Mouse (Mus musculus) embryo, embryonic 11 days (tissue): ENCODE results near the gene Rnf24.
"Not testable (repeated sequence)": the region's sequence is repeated elsewhere in the genome, so short reads cannot be mapped to it uniquely, and the experiment has no call there.

Experiments used
- DNase-seq: peaks from one replicate; pipeline ENCODE4 v3.0.0-alpha.2; 2015

Gene Rnf24

GRCm38 (mm10) chr2:131330548-131330947 lies 22.1 kb downstream of the Rnf24 start:
- DNase-seq, result no peak

- DNase-seq, result no peak
These were observed 23.7 kb downstream of the Rnf24 start for GRCm38 (mm10) chr2:131328981-131329380.

GRCm38 (mm10) chr2:131326044-131326443 lies 26.6 kb downstream of the Rnf24 start:
- DNase-seq, result no peak

- DNase-seq, result no peak
These were observed 29.0 kb downstream of the Rnf24 start for GRCm38 (mm10) chr2:131323675-131324074.

DNA sequence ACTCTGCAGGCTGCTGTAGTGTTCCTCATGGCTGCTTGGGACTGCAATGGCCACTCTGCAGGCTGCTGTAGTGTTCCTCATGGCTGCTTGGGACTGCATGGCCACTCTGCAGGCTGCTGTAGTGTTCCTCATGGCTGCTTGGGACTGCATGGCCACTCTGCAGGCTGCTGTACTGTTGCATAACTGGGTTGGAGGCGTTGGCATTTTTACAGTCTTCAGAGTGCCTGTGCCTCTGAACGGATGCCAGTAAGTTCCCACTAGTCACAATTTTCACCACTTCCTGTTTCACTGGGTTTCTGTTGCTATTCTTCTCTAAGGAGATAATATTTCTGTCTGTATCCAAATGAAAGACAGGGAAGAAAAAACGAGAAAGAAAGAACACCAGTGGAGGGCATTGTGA lies 31.5 kb downstream of the Rnf24 start:
- DNase-seq, result not testable (repeated sequence)

DNA sequence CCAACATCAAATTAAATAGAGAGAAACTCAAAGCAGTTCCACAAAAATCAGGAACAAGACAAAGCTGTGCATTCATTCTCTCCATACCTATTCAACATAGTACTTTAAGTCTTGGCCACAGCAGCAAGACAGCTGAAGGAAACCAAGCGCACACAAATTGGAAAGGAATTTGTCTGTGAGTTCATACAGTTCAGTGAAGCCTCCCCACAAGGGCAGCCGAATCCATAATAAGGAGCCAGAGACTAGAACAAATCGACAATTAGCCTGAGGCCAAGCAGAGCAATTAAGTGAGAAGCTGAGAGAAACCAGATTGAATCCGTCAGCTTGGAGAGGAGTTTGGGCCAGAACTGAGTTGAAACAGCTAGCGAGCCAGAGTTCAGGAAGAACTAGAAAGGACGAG lies 33.3 kb downstream of the Rnf24 start:
- no peak for DNase-seq

GRCm38 (mm10) chr2:131316167-131316566 lies 36.5 kb downstream of the Rnf24 start:
- no peak for DNase-seq

DNA sequence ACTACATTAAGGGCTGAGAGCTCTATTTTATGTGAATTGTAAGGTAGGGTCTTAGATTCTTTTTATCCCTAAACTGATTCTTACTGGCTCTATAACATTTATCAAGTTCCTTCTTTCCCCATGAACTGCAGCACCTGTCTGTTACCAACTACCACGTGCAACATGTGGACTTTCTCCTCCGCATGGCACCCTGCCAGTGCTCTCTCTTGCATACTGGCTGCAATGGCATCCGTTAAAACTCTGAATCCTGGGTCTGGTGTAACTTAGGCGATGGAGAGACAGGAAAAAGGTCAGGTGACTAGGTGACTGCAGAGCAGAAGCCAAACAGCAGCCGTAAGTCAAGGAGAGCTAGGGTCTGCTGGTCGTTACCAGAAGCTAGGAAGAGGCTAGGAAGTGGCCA lies 43.4 kb downstream of the Rnf24 start:
- DNase-seq, result no peak

DNA sequence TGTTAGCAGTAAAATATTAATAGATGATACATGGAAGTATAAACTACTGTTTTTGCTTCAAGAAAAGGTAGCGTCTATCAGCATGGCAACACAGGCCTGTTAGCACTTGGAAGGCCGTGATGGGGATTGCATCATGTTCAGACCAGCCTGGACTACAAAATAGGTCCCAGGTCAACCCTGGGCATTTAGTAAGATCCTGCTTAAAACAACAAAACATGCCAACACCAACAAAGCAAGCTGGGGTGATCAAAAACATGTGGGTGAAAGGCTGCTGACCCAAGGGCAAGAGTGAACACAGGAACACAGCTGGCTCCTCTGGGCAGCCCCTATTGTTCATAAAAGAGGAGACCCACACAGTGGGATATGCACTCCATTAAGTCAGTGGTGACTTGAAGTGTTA lies 44.9 kb downstream of the Rnf24 start:
- no peak for DNase-seq

- no peak for DNase-seq
These were observed 45.3 kb downstream of the Rnf24 start for GRCm38 (mm10) chr2:131307391-131307790.

DNA sequence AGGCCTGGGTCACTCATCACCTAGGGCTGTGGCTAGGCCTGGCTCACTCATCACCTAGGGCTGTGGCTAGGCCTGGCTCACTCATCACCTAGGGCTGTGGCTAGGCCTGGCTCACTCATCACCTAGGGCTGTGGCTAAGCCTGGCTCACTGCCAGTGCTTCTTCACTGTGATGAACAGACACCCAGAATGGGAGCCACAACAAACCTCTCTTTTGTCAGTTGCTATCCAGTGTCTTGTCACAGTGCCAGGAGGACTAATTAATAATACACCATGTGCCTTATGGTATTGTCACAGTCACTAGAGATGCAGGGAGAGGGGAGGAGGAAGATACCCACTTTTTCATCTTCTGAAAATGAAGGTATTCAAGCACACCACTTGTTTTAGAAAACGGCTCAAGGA lies 47.5 kb downstream of the Rnf24 start:
- not testable (repeated sequence) for DNase-seq

- no peak for DNase-seq
These were observed 48.2 kb downstream of the Rnf24 start for GRCm38 (mm10) chr2:131304497-131304896.

GRCm38 (mm10) chr2:131301635-131302034 lies 51.1 kb downstream of the Rnf24 start:
- DNase-seq, result no peak

GRCm38 (mm10) chr2:131300485-131300884 lies 52.2 kb downstream of the Rnf24 start:
- DNase-seq, result no peak

DNA sequence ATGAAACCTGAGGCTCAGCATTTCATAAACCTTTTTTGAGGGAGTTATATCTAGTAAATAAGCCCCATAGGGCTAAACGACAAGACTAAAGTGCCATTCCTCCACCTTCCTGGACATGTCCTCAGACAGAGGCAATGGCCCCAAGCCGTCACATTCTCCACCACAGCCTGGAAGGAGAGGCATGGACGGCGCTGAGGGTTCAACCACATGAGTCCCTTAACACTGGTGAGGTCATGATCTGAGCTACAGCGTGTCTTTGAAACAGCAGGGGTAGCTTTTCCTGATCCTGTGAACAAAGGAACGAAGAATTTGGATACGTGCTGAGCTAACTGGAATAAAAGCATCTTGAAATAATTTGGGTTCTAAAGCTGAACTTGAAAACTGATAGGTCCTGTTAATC lies 54.0 kb downstream of the Rnf24 start:
- DNase-seq, result not testable (repeated sequence)

GRCm38 (mm10) chr2:131296746-131297261 lies 55.9 kb downstream of the Rnf24 start:
- no peak for DNase-seq

DNA sequence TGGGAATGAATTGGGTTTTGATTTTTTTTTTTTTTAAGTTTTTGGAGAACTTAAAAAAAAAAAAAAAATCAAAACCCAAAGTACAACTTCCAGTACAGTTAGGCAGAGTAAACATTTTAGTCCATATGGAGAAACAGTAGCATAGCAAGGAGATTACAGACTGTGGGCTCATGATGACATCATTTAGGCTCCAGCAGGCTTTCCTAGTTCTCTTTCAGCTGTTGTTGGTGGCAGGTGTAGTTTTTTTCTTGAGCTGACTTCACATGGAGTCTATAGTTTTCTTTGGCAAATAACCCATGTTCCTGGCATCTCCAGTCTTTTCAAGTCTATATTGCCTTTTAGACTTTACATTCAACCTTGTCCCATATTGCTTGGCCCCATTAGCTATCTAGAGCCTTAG lies 62.0 kb downstream of the Rnf24 start:
- no peak for DNase-seq

DNA sequence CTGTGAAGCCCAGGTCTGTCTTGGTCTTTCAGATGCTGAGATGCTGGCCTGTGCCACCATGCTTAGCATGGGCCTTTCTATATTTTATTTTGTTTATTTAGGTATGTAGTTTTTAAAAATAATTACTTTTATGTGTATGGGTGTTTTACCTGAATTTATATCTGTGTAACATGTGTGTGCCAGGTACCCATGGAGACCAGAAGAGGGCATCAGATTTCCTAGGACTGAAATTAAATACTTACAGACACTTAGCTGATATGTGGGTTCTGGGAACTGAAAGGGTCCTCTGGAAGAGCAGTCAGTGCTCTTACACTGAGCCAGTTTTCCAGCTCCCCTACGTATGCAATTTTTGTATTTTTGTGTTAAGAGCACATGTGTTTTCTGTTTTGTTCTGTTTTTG lies 66.4 kb downstream of the Rnf24 start:
- DNase-seq, result no peak

- no peak for DNase-seq
These were observed 71.1 kb downstream of the Rnf24 start for GRCm38 (mm10) chr2:131281596-131281995.

GRCm38 (mm10) chr2:131276722-131277121 lies 76.0 kb downstream of the Rnf24 start:
- no peak for DNase-seq

GRCm38 (mm10) chr2:131275493-131275892 lies 77.2 kb downstream of the Rnf24 start:
- DNase-seq, result no peak

DNA sequence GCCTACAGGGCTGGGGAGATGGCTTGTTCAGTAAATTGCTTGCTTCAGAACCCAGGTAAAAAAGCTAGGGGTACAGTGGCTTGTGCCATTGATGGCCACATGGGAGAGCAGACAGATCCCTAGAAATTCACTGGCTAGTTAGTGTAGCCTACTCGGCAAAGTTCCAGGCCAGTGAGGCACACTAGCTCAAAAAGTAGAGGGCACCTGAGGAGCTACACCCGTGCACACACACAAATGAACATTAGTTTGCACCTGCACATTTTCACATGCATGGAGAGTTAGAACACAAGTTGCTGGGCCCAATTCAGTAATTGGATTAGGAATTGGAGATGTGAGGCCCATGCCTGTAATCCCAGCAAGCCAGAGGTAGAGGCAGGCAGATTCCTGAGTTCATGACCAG lies 87.6 kb downstream of the Rnf24 start:
- no peak for DNase-seq

- no peak for DNase-seq
These were observed 88.7 kb downstream of the Rnf24 start for GRCm38 (mm10) chr2:131264027-131264426.

GRCm38 (mm10) chr2:131262680-131263670 lies 89.7 kb downstream of the Rnf24 start:
- peak; percentile 82 for DNase-seq
